Mouse (Mus musculus): Measurements from ENCODE around the gene Mcm9. TPM values are rescaled to one million over a fixed set of nuclear protein-coding genes. Genes with fewer than 3 reads are reported as not detected.
"Not testable (repeated sequence)": the region's sequence is repeated elsewhere in the genome, so short reads cannot be mapped to it uniquely, and the experiment has no call there.

Mcm9 gene
- total RNA-seq (2015) = 17.7 and 20.0 TPM in 2 replicates
- total RNA-seq (2017) = 15.4 and 16.5 TPM in 2 replicates

DNA sequence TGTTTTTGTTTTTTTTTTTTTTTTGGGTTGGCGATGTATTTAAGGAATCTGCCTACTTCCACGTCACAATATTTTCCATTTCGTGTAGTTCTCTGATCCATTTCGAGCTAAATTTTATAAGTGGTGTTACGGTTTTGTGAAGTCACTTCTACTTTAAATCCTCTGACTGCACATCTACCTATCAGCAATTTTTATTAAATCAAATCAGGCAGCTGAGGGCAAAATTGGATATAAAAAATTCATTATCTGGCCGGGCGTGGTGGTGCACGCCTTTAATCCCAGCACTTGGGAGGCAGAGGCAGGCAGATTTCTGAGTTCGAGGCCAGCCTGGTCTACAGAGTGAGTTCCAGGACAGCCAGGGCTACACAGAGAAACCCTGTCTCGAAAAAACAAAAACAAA is at the start of gene Mcm9:
Mcm9 (minus strand) TSS at position 101 of the 400 bp plus-strand sequence.
- ATAC-seq (ENCODE audit: poor library complexity, severe bottlenecking) = not testable (repeated sequence)

DNA sequence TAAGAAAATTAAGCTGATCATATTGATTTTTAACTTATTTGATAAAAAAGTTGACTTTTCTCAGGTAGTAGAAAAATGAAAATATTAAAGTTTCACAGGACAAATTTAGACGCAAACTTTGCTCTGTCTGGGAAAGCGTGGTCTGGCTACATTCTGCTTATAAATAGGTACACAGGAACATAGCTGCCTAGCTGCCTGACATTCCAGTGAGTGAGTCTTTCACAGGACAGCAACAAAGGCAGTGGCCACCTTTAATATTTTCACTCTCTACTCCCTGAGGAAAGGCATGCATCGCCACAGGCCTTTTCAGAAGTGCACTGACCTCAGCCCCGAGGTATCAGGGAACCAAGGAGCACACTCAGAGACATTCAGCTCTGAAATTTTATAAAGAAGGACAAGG is 31.5 kb upstream of the Mcm9 start:
- no peak for ATAC-seq (ENCODE audit: poor library complexity, severe bottlenecking)

DNA sequence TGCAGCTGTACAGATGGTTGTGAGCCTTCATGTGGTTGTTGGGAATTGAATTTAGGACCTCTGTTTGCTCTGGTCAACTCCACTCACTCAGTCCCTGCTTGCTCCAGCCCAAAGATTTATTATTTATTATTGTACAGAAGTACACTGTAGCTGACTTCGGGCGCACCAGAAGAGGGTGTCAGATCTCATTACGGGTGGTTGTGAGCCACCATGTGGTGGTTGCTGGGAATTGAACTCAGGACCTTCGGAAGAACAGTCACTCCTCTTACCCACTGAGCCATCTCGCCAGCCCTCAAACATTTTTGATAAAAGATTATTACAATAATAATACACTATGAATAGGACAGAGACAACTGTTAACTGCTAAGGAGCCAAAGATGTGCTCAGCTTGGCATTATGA is 24.0 kb upstream of the Mcm9 start:
- ATAC-seq (ENCODE audit: poor library complexity, severe bottlenecking) = not testable (repeated sequence)

DNA sequence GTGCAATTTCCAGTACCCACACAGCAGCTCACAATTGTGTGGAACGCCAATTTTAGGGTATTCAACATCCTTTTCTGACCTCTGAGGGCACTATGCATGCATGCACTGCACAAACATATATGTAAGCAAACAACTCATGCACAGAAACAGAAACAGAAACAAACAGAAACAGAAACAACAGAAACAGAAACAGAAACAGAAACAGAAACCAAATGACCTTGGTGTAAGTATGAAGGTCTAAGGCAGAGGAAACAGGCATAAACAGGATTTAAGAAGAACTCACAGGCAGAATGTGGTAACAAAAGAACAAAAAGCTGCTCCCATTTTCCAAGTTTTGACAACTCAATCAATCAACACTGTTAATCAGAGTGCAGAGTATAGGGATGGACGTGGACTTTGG is 20.4 kb upstream of the Mcm9 start:
- ATAC-seq (ENCODE audit: poor library complexity, severe bottlenecking) = no peak

DNA sequence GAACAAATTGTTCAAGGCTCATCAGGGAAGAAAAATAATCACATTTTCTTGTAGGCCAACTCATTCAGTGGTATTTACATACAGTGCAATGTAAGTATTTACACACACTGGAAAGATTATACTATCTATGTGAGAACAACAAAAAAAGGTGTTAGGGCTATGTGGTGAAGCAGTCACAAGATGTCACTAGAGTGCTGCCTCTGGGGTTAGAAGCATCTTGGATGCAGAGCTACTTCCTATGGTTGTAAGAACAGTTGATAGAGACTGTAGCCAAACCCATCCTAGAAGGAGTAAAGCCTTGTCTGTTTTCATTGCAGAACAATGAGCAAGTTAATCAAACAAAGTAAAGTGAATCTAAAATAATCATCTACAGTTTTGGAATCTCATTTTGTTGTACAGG is 11.3 kb upstream of the Mcm9 start:
- ATAC-seq (ENCODE audit: poor library complexity, severe bottlenecking) = peak; percentile 63; the same call in 1 of the 2 replicates

DNA sequence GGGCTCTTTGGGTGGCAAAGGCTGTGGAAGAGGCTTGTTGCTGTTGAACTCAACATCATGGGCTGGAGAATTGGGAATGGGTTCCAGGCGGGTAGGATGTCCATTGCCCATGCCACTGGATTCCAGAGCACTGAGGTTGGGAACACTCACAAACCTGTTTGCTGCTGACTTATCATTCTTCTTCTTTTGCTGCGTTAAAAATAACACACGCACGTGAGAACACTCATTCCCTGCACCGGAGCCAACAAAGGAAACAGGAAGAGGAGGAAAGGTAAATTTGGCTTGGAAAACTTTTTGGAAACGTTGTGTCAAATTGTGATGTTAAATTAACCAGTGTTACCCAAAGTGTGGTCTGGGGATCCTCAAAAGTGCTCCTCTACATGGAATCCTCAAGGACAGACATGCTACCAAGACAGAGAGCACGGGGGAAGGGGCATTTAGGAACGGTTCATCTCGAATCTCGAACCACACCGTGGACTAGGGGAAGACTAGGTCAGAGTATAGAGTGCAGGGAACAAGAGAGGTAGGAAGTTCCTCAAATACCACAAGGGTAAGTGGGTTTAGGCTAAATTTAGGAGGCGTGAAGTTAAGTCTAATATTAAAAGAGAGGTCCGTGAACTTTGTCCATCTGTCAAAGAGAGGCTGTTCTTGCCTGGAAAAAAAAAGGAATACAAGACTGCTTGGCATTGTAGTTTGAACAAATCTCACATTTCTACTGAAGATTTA is 5.2 kb upstream of the Mcm9 start:
- no peak for ATAC-seq (ENCODE audit: poor library complexity, severe bottlenecking)

DNA sequence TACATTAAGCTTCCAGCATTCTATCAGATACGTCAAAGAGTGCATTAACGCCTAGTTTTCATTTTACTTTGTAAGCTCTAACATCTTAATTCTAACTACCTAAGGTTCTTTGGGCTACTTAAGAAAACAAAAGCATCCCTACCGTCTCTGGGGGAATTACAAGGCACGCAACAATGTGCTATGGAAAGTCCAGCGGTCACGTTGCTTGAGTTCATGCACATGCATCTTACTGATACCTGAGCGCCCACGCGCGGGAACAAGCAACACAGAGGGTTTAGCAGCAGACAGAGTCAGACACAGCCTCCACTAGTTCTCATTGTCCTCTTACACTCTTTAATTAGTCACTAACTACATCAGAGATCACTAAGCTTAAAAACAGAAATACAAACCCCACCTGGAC is 3.9 kb upstream of the Mcm9 start:
- no peak for ATAC-seq (ENCODE audit: poor library complexity, severe bottlenecking)

DNA sequence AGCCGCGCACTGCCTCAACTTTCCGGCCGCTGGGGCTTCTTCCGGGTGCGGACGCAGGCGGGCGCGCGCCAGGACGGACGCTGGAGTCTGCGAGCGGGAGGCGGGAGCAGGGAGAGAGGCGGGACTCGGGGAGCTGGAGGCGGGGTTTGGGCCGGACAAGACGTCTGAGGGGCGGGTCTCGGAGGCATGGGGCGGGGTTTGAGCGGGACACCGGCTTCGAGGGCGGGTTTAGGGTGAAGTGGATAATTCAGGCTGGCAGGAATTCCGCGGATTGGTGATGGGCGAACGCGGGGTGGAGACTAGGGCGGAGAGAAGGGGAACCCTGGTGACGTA is 355 bp downstream of the Mcm9 start:
- ATAC-seq (ENCODE audit: poor library complexity, severe bottlenecking) = peak; percentile 95

DNA sequence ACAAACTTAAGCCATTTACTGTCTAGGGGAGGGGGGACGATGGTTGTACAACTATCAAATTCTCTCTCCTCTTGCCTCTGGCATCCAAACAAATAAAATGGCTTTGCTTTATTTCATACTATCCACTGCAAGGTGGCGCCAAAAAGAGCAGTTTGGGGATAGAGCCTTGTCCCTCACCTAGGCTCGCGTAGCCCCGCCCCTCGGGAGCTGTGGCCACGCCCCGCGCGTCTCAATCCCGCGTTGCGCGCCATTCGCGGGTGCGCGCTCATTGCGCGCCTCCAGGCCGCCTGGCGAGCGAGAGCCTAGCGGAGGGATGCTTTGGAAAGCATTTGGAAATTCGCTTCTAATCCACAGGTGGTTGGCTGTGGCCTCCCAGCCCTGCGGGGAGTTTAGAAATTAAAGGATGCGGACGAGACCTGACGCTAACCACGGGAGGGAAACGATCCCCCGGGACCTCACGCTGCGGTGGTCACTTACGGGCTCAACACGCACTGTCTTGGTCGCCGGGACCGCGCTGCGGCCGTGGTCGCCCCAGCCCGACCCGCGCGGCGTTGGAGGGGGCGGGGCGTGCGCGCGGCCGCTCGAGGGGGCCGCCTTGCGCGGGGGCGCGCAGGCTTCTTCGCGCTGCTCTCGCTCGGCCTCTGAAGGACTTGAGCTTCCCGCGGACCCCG is 857 bp downstream of the Mcm9 start:
- peak; percentile 78 for ATAC-seq (ENCODE audit: poor library complexity, severe bottlenecking)

DNA sequence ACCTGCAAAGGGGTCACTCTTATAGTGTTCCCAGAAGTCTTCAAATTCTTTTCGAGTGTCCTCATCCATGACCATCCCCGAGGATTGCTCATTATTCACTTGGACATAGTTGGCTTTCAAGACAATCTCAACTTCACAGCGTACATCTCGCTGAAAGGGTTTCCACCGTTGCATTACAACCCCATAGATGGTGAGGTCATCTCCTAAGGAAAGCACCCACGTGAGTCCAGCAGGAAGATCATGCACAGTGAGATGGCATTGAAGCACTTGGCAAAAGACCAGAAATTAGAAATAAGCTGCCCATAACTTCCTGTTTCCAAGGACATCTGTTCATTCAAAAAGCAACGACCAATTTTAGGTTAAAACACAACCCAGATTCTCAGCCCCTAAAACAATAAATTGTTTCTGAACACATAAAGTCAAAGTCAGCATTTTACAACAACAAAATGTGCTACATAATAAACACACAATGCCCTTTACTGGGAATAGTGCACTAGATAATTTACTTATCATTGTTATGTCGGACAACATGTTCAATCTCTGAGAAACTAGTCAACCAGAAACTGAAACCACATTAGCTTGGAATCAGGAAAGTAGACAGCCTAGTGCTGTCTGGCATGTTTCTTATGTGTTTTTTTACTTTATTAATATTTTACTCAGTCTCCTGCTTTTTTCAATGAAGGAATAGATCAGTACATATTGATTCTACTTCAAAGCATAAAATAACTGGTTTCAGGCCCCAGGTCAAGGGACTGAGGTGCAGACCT is 14.2 kb downstream of the Mcm9 start:
- peak; percentile 80 for ATAC-seq (ENCODE audit: poor library complexity, severe bottlenecking)

DNA sequence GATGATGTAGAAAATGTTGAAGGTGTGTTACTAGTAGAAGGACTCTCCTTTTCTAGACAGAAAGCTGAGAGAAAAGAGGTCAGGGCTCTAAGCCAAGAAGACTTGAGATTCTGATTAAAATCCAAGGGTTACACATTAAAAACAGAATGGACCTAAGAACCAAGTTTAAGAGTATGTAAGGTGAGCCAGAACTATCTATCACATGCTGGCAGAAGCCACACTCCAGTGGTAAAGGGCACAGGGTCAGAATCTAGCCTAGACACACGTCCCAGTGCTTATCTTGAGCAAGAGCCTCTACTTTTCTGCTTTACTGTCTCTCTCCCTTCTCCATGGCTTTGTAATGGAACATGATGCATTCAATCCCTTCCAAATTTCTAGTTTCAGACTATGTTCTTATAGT is 16.3 kb downstream of the Mcm9 start:
- ATAC-seq (ENCODE audit: poor library complexity, severe bottlenecking) = no peak

DNA sequence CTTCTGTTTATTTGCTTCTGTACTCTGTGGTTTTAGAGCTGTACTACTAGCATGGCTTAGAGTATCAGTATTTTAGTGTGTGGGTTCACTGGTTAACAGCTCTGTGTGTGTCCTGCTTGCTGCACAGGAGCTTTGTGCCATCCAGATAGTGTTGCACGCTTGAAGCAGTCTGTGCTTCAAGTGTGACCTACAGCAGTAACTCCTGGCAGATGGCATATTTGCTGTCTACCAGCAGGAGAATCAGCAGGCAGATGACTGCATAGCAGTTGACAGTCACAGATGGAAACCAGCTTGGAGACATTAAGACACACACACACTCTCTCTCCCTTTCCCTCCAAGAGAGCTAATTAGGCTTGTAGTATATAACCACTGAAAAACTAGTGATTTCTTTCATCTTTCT is 18.1 kb downstream of the Mcm9 start:
- no peak for ATAC-seq (ENCODE audit: poor library complexity, severe bottlenecking)

DNA sequence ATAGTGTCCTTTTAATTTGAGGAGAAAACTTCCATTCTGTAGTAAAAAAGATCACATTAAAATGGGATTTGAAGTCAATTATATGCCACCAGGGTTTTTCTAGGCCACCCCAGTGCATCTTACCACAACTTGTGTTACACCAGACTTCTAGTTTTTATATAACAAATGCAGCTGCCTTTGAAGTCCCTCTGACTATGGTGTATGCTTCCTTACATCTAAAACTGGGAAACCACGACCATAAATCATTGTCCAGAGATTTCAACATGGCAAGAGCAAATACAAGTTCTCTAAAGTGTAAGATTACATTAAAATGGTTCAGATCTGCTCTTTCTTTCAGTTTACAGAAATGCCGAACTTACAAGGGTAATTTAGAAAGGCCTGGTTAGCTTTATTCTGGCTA is 22.0 kb downstream of the Mcm9 start:
- no peak for ATAC-seq (ENCODE audit: poor library complexity, severe bottlenecking)

DNA sequence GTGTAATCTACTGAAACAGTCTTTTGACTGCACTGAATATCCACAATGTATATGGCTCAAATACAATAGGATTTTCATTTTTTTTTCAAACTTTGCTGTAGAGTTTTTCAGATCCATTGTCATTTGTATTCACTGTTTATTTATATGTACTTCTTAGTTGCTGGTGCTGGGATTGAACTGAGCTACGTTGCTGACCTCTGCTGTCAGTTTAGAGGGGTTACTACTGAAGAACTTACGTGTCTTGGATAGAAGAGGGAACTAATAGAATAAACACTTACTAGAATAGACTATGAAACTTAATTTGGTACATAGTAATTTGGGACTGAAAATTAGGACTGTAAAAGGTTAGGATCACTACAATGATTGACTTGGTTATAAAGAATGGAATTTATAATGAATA is 24.9 kb downstream of the Mcm9 start:
- ATAC-seq (ENCODE audit: poor library complexity, severe bottlenecking) = no peak

DNA sequence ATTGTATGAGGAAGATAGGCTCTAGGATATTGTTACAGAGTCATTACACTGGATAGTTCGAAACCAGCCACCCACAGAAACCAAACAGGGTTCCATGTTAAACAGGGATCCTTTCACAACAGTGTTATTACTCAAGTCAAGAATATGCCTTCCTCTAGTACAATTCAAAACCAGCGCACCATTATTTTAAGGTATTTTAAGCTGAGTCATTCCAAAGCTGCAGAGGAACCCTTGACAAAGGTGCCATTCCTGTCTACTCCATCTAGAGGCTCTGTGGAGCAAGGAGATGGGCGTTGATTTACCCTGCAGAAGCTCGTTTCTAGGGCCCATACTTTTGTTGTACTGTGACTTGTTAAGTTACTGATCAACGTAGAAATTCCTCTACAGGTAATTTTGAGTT is 31.4 kb downstream of the Mcm9 start:
- peak; percentile 22 for ATAC-seq (ENCODE audit: poor library complexity, severe bottlenecking)

DNA sequence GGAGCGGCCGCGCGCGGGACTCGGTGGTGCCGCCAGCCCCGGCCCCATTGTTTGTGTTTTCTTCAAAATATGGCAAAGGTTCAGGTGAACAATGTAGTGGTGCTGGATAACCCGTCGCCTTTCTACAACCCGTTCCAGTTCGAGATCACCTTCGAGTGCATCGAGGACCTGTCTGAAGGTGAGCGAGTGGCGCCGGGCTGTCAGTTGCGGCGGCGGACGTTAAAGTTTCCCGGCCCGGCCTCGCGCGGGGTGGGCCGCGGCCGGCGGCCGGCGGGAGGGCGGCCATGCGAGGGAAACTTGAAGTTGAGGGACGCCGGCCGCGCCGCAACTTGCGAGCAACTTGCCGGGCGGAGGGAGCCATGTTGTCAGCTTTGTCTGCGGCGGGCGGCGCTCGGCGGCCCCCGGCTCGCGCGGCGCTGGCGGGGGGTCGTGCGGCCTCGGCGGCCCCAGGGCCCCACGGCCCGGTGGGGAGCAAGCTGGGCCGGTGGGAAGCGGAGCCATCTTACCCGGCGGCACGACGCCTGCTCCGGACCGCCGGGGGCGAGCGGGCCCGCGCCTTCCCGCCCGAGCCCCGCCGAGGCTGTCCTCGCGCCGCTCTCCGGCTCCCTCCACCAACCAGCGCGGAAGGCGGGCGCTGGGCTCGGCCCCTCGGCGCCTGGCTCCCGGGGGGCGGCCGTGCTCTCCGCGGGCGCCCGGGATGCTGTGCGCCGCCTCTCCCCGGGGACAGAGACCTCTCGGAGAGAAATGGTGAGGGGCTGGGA is 32.9 kb downstream of the Mcm9 start:
- ATAC-seq (ENCODE audit: poor library complexity, severe bottlenecking) = peak; percentile 38

DNA sequence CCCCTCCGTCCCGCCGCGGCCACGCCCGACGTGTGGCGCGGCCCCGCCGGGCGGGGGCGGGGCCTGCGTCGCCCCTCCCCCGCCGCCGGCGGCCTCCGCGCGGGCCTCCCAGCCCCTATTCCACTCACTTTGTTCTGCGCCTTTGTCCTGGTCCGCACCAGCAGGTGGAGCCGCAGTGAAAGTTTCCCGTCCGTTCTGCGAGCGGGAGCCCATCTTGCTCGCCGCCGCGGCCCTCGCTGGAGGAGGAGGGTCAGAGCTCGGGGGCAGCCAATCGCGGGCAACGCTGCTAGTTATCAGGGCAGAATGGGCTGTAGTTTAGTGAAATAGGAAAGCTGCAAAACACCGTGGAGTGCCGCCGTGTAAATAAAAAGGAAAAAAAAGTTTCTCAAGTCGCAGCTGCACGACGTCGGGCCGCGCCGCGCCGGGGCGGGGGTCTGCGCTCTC is 33.5 kb downstream of the Mcm9 start, which contains the start of gene Asf1a:
Asf1a (plus strand) TSS at position 81 of the 444 bp plus-strand sequence.
- ATAC-seq (ENCODE audit: poor library complexity, severe bottlenecking) = peak; percentile 91

DNA sequence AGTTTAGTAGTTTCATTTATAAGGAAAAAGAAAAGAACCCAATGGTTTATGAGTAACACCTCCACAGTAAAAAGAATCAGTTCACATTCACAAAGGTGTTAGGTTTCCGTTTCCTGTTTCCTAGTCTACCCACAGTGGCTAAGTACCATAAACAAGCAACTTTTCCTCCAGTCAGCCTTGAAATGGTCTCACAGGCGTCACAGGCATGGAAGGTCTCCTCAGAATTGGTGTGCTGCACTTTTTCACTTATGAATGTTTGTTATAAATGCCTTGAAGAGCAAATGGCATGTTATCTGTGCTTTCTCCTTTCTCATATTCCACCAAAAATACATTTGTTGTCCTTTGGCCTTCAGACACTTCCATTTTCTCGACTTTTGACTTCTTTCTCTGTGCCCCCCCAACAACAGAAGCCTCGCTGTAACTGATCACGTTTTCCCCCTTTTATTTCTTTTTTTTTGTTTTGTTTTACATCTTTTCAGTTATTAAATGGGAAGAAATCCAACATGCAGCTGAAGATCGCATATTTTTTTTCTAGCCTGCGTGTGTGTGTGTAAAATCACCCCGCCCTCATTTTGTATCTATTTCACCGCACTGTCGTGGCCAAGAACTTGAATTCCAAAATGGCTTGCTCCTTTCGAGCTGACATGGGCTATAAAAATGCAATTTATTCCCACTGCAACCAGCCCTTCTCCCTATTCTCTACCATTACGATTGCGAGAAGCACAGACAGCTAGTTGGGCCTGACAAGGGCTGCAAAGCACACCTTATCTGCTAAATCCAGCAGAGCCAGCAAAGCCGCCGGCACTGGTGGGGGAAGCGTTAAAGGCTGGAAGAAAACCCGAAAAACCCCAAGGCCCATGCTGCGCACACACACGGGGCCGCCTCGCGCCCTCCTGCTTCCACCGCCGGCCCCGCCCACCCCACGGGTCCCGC is 34.2 kb downstream of the Mcm9 start:
- no peak for ATAC-seq (ENCODE audit: poor library complexity, severe bottlenecking)

DNA sequence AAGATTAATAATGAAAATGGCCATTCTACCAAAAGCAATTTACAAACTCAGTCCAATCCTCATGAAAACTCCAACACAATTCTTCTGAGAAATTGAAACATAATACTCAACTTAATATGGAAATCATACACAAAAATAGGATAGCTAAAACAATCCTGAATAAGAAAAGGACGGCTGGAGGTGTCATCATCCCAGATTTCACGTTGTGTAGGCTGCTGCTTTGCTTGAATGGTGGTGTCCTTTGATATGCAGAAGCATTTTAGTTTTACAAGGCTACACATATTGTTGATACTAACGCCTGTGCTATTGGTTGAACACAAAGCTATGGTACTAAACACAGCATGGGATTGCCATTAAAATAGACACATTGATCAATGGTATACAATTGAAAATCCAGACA is 44.5 kb downstream of the Mcm9 start:
- ATAC-seq (ENCODE audit: poor library complexity, severe bottlenecking) = no peak

DNA sequence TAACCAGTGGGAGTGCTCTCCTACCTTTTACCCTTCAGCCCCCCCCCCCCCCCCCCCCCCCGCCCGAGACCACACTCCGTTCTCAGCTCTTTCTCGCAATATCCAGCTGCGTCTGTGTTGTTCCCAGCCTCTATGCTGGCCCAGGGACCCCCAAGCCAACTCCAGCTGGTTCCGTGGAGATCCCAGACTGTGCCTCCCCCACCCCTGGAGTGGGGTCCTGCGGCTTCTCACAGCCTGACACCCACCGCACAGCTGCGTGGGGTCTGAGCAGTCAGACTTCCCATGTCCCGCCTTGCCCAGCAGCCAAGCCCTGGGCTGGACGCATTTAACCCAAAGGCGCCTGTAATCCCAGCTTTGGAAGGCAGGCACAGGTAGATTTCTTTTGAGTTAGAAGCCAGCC is 49.2 kb downstream of the Mcm9 start:
- no peak for ATAC-seq (ENCODE audit: poor library complexity, severe bottlenecking)

Measured in megakaryocyte, adult 5-6 weeks (primary cell).